Mouse (Mus musculus): ENCODE measurements around the gene Tshb.

- TF ChIP-seq CTCF (IDR thresholded peaks at IDR 0.05; ENCODE audit: extremely low read depth, insufficient read depth, low read length) (no peak), POLR2A (IDR thresholded peaks at IDR 0.05; ENCODE audit: extremely low read depth, insufficient read depth, low read length) (no peak)
Measured at GRCm38 (mm10) chr3:102738926-102739325, 43.6 kb downstream of the Tshb start.

Data from cortical plate, adult 2 months (tissue).